Mouse (Mus musculus): Measurements from ENCODE around the gene Zdhhc1. TPM values are rescaled to one million over a fixed set of nuclear protein-coding genes. Genes with fewer than 3 reads are reported as not detected.
A peak's percentile ranks its signal among the peaks of the same experiment; 100 is the strongest.

Gene Zdhhc1
- total RNA-seq, 2 experiments from 2014 or later = 8.7 to 10.1 TPM

GRCm38 (mm10) chr8:105476628-105477413 lies 19.9 kb downstream of the Zdhhc1 start:
- DNase-seq = peak; percentile 69

DNA sequence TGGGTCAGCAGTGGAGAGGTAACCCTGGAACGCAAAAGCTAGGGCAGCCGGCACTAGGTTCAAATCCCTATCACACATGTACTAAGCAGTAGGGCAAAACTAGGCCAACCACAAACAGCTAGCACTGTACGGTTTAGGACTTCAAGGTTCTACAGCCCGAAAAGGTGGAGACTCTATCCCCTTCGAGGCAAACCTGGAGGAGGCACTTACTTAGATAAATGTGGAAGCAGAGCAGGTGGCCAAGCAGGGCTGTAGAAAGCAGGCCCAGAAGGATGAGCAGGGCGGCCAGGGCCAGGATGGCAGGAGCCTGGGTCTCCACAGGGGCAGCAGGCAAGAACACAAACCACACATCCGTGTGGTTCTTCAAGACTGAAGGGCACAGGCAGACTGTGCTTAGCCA lies 20.5 kb downstream of the Zdhhc1 start:
- no peak for DNase-seq

DNA sequence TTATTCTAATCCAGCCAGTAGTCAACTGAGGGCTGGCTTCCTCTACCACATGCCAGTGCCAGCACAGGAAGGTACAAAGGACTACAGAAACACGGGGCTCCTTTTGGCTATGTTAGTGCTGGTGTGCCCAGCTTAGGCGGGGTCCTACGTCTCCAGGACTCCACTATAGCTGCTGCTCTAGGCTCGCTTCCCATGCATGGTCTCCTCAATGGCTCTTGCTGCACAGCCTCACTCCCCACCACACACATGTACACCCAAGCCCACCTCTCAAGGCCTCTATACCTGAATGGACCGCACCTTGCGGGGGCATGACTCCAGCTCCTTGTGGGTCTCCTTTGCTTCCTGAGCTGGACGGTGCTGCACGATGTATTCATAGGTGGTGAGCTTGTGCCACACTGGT lies 21.0 kb downstream of the Zdhhc1 start:
- DNase-seq = no peak

- peak; percentile 82 for DNase-seq
These were observed 21.4 kb downstream of the Zdhhc1 start for GRCm38 (mm10) chr8:105475254-105475653.

DNA sequence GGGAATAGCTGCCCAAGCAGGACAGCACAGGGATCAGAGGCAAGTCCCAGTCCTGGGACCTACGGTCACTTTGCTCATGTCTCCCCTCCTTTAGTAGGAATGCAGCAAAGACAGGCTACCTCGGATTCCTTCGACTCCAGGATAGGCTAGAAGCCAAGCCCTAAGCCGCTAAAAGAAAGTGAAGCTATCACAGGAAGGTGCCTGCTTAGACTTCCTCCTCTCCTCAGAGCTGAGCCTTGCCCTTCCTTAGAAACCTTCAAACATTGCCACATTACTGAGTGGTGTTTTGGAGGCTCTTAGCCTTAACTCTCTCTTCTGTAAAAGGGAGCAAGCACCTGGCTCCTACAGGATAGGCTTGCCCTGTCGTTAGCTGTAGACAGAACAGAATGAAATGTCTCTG lies 22.0 kb downstream of the Zdhhc1 start:
- no peak for DNase-seq

GRCm38 (mm10) chr8:105473816-105474606 lies 22.7 kb downstream of the Zdhhc1 start:
- peak; percentile 61 for DNase-seq

GRCm38 (mm10) chr8:105472983-105473382 lies 23.7 kb downstream of the Zdhhc1 start:
- no peak for DNase-seq

- no peak for DNase-seq
These were observed 24.2 kb downstream of the Zdhhc1 start for GRCm38 (mm10) chr8:105472414-105472932.

DNA sequence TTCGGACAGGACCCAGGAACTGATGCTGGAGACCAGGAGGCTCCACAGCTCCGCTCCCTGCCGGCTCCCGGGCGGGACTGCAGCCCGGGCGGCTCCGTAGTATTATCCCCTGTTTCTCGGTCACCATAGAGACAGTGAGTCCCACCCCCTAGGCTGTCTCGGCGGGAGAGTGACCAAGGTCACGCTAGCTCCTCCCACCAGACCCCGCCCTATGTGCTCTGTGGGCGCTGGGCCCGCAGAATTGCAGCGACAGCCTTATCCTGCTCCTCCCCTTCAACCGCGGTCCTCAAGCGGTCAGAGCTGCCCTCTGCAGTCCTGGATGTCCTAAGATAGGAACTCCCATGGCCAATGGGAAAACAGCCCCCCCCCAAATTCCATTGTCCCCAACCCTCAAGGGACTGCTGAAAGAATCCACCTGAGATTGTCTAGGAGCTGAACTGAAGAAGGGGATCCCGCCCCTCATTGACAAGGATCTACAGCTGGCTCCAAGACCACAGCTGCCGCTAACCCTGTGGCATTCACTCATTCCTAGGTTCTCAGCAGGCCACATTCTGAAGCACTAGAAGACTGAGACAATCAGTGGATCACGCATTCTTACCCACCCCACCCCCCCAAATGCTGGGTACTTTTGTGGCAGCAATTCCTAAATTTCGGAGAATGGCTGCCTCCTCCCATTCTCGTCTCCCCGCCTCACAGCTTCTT lies 25.2 kb downstream of the Zdhhc1 start, which contains the start of gene Tppp3:
Tppp3 (minus strand) TSS at position 213 of the 702 bp plus-strand sequence.
- peak; percentile 97 for DNase-seq

DNA sequence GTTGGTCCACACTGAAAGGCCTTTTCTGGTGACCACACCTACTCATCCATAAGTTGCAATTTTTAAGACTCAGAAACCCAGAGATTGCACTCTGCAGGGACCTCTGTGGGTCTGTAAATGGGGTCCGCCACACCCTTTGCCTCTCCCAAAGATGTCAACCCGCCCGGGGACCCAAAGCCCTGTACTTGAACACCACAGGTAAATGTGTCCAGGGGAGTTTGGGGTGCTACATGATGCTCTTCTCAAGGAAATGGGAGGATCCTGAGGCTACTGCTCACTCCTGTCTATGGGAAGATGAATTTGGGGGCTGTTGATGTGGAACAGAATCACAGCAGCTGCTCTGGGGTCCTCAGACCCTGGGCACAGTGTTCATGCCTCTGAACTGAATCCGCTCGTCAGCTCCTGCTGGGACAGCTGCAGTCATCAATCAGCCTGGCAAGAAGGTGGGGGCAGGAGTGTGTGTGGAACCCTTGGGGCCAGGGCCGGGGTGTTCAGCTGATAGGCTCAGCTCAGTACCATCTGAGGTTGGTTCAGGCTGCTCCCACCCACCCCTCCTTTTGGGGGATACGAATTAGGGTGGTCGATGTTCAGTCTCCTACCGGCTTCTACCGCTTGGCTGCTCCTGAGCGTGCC lies 25.9 kb downstream of the Zdhhc1 start:
- no peak for DNase-seq

- no peak for DNase-seq
These were observed 26.4 kb downstream of the Zdhhc1 start for GRCm38 (mm10) chr8:105470262-105470661.

- no peak for DNase-seq
These were observed 26.9 kb downstream of the Zdhhc1 start for GRCm38 (mm10) chr8:105469816-105470215.

GRCm38 (mm10) chr8:105469041-105469695 lies 27.5 kb downstream of the Zdhhc1 start:
- peak; percentile 72 for DNase-seq

DNA sequence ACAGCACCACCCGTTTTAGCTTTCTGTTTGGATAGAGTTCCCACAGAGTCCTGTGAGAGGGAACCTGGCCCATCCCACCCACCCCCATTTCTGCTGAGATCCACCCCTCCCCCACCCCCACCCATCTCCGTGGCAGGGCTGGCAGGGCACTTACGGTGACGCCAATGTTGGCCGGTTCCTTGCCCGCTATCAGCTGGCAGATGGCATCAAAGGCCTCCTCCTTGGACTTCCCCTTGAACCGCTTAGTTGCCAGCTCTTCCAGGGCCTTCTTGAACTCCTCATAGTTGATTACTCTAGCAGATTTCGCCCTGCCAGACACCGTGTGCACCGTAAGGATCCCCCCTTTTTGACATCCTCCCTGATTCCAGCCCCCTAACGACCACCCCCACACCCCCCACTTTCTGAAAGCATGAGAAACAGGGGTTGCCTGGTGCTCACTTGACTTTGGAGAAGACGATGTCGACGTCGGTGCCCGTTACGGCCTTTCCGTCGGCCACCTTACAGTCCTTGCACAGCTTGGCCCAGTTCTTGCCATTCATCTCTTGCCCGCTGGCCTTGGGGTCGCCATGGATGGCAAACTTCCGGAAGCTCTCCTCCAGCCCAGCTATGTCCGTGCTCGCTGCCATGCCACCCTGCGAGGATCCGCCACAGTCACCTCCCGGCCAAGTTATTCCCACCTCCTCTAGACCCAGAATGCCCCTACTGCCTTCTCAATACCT lies 28.5 kb downstream of the Zdhhc1 start:
- DNase-seq = no peak

GRCm38 (mm10) chr8:105467396-105467985 lies 29.2 kb downstream of the Zdhhc1 start:
- DNase-seq = no peak

GRCm38 (mm10) chr8:105466700-105467291 lies 29.9 kb downstream of the Zdhhc1 start:
- DNase-seq = no peak

- DNase-seq = no peak
These were observed 30.5 kb downstream of the Zdhhc1 start for GRCm38 (mm10) chr8:105466246-105466645.

- no peak for DNase-seq
These were observed 32.1 kb downstream of the Zdhhc1 start for GRCm38 (mm10) chr8:105464595-105464994.

DNA sequence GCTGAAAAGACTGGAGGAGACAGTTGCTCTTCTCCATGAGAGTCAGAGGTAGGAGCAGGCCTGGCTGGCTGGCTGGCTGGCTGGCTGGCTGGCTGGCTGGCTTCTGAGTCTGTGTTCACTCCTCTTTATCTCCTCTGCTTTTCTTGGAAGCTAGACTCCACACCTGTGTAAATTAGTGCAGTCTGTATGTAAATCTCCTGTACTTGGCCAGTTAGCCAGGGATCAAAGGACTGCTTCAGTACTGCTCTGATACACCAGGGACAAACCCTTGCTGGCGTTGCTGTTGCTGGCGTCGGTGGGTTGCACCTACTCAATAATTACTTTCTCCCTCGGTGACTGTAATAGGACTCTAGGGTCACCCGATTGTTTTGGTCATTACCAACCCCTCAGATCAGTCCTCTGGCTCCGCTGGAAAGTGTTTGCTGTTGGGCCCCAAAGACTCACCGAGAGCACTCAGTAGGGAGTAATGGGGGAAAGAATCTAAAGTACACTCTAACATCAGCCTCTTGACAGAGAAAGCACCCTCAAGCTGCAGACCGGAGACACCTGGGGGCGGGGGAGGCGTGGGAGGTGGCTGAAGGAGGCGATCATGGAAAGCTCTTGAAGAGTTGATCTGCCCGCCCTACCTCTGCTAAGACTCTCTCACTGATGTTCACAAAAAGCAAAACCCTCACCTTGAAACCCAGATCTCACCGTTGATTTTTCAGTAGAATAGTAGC lies 35.5 kb downstream of the Zdhhc1 start:
- no peak for DNase-seq
